Mouse (Mus musculus): ENCODE measurements around the gene Zbtb16.

- TF ChIP-seq CTCF (conservative IDR thresholded peaks at IDR 0.05; ENCODE audit: low read length) (no peak), POU5F1 (IDR thresholded peaks at IDR 0.05; ENCODE audit: borderline replicate concordance, low read length) (no peak), NANOG (IDR thresholded peaks at IDR 0.05; ENCODE audit: borderline replicate concordance, low read length) (no peak)
These were observed 161.5 kb downstream of the Zbtb16 start for GRCm38 (mm10) chr9:48674359-48675015.
